Mouse (Mus musculus) heart, adult 8-10 months (tissue): Measurements from ENCODE around the gene Pced1a. TPM values are rescaled to one million over a fixed set of nuclear protein-coding genes. Genes with fewer than 3 reads are reported as not detected.
A peak's percentile ranks its signal among the peaks of the same experiment; 100 is the strongest.

Source experiments
- DNase-seq: peaks from one replicate; pipeline ENCODE4 v3.0.0; 2022; ENCODE audit warnings: low spot score
- total RNA-seq, 4 experiments: library from RNA; stranded (reverse); gene quantifications; 2 replicates each; pipeline ENCODE4 v1.2.4; 2022

Pced1a gene
- total RNA-seq, 4 experiments from 2014 or later: 6.1 to 7.2 (median 6.5) TPM

DNA sequence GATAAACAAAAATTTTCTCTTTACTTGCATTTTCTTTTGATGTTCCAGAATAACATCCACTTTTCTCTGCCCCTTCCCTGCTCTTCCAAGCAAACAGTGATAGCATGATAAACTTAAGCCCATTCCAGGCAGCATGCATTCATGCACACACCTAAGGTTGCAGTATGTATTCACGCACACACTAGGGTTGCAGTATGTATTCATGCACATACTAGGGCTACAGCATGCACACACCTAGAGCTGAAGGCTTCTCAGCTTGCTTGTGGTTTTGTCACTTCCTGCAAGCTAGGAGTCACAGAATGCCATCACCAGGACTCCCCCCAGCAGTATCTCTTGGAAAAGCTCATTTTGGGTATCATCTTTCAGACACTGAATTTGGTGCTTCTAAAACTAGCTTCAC, 12.3 kb upstream of the Pced1a start:
- no peak for DNase-seq

DNA sequence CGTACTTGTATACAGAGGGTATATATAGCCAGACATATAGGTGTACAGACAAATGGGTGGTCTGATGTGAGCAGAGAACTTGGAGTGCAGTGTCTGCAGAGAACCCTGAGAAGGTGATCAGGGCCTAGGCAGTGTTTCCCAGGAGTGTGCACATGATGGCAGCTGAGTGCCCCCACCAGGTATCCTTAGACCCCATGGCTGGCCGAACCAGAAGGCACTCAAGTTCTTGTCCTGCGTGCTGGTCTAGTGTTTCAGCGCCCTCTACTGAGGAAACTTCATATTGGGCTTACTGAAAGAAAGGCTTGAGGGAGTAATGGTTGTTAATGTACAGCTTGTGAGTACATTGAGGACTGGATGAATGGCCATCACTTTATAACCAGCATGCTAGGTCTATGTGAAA, 8.7 kb upstream of the Pced1a start:
- peak; percentile 55 for DNase-seq

DNA sequence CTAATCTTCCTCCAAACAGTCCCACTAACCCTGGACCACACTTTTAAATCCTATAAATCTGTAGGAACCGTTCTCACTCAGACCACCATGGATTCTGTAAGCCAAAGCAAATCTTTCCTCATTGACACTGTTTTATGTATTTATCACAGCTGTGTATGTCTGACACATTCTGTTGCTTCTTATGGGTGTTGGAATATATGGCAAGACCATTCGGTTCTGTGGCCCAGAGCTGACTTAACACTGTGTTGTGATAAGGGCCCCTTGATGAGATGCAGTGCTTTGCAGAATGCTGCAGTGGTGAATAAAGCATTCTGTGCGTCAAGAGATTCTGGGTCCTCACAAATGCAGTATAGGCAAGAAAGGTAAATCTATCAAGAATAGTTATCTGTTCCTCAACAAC, 7.7 kb upstream of the Pced1a start:
- no peak for DNase-seq

DNA sequence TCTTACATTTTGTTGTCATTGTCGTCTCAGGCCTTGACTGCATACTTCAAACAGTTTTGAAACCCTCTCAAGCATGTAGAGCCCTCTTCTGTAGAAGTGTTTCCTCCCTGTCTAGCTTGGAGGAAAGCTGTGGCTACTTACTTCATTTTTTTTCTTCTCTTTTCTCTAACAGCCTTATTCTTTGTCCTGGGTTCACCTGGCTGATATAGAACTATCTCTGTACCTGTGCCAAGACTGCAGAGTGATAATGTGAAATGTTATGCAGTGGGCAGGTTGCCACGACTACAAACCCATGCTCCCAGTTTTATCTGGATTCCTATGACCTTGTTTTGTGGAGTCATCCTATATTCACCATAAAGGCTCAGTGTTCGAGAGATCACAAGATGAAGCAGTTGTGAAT, 6.0 kb upstream of the Pced1a start:
- no peak for DNase-seq

DNA sequence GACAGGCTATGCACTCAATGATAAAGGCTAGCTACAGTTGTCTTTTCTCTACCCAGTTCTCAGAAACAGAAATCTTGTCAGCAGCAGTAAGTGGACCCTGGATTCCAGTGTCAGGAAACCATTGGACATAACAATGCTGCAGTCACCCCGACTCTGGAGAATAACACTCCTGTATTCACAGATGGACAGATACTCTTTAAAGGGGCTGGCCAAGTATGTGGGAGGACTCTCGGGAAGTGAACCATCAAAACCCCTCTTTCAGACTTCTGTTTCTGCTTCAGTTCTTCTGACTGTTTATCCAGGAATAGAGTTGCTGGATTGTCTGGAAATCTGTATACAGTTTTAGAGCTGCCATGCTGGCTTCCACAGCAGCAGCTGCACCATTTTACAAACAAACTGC, 5.3 kb upstream of the Pced1a start:
- DNase-seq: no peak

DNA sequence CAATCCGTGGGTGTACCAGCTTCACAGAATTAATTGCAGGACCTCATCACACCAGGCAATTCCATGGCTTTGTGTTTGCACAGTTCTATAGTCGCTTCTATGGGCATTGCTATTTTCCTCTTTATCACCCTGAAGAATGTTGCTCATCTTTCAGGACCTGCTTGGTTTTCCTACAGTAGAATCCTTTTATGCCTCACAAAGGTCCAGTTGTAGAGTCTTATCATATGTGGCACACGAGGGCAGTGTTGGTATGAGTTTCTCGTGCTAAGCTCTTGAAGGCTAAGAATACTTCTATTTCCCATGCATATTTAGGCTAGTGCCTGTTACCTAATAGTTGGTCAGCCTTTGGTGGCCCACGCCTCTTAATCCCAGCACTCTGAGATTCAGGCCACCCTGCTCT, 611 bp upstream of the Pced1a start:
- no peak for DNase-seq

DNA sequence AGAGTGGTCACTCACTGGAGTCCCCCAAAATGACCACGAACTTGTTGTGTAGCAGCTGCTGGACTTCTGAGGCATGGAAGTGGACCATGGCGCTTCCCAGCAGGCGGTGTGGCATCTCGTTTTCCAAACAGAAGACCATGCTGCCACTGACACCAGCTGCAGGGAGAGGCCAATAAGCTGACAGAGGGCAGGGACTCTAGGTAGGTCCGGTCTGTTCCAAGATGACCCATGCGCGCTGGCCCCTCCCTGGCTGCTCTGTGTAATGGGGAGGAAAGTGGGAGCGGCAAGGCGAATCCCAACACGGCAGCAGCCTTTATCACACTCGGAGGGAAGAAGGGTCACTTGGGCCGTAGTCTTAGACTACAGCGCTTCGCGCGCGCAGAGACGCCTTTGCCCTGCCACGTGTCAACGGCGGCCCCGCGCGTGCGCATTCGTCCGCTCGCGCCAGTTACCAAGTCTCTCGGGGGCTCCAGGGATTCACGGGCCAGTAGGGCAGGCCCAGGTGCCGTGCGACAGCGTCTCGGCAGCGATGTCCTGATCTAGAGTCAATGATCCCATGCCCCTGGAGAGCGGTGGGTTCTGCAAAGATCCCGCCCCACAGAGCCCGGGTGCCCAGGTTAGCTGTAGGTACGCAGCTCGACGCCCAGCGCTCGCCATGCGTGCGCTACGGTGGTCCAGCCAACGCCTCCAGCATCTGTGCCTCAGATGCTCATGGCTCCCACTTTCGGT, 940 bp downstream of the Pced1a start:
- DNase-seq: peak; percentile 68

DNA sequence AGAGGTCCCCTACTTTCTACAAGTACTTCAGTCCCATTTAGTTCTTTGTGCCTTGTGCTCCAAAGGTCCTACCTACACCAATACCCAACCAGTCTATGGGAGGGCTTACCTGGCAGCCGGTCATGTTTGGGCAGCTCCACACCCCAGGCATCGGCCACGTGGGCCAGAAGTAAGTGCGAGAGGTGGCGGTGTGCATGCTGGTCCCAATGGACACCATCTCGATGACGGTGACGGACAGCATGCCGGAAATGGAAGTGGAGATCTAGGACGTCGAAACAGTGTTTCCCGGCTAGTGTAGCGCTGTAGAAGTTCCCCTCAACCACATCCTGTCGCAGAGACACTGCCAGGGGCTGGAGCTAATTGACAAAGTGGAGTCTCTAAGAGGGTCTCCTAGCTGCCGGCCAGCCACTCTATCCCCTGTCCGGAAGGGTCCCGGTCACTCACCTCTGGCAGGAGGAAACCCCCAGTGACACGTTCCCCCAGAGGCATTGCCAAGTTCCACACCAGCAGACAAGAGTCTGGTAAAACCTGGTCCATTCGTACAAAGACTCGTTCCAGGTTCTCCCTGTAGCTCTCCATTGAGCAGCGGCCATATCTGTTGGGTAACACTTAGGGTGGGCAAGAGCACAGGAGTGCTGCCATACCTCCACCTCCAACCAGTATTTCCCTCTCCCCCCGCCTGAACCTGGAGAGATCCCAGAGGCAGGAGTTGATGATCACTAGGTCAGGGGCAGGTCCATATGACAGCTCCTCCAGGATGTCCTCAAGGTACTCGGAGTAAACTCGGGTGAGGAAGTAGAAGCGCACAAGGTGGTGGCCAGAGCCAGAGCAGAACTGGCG, 2.5 kb downstream of the Pced1a start:
- no peak for DNase-seq

DNA sequence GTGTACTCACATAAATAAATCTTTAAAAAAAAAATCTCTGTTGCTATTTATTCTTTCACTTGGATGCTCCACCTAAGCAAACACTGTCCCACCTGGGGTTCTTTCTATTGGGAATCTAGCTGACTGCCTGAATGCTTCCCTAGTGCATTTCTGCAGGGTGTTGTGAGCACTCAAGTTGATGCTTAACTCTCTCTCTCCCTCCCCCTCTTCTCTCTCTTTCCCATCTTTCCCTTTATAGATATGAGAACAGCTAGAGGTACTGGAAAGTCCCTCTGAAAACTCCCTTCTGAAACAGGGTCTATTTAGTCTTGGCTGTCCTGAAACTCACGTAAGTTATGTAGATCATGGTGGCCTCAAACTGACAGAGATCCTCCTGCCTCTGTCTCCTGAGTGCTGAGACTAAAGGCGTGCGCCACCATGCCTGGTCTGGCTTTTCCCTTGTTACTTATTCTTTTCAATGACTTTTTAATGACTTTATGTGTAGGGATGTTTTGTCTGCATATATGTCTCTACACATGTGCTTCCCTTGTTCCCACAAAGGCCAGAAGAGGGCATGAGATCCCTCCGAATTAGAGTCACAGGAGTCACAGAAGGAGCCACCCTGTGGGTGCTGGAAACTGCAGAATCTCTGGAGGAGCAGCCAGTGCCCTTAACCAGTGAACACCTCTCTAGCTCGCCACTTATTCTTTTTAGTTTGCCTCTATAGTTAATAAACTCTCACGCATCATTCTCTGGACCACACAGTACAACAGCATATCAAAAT, 10.2 kb downstream of the Pced1a start:
- no peak for DNase-seq

DNA sequence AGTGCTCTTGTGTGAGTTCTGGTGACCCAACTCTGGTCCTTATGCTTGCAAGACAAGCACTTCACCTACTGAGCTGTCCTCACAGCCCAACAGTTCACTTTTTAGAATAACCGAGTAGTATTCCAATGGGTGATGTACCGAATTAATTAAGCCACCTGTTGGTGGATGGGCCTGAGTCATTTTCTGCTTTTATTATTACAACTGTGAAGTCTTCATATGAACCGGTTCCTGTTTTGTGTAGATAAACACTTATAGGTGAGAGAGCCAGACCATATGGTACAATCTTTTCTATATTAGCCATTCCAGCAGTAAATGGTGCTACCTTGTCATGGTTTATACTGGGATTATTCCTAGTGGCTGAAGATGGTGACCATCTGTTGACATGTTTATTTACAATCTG, 11.7 kb downstream of the Pced1a start:
- DNase-seq: no peak

DNA sequence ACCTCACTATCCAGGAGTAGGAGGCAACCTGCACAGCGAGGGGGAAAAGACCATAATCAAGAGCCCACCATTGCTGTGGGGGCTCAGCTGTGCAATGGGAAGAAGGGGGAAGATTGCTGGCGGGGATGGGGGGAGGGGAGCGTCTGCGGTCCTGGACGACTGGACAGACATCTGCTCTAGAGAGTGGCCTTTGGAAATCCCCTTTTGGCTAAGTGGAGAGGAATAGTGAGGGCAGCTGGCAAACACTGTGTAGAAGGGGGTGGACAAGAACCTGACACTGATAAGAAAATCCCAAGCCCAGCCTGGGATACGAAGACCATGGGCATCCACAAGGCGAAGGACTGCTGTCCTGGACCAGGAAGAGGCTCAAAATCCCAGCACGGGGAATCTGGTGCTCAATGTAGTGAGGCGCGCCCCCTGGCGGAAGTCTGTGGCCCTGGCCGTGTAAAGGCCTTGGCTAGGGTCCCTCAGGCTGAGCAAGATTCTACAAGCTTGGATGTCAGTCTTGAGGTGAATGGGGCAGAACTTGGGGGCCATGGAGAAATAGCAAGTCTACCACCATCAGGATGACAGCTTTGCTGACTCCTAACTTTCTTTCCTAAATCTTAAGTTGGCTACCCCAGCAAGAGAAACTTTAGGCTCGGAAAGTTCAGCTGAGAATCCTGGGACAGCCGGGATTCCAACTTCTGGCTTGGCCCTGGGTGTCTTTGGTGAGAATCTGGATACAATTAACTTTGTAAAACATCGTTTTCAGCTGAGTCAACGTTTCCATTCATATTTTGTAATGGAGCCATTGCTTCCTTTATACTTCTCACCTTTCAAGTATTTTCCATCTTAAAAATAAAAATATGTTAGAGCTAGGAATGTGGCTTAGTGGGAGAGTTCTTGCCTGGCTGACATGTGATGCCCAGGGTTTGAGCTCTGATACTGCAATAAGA, 12.7 kb downstream of the Pced1a start:
- peak; percentile 81 for DNase-seq

DNA sequence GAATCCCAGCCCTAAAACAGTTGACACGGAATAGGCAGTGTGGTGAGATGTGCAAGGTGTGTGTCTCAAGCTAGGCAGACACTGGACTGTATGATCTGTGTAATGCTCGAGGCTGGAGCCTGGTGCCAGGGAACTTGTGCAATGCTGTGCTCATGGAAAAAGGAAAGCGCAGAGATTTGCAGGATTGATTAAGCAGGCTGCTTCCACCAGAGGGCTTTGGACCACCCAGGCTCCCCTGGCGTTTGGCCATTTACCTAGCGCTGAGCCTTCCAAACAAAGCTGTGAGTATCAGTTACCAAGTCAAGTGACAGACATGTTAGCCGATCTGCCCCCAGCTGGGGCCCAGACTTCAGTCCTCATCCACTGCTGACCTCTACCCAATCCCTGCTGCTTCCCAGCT, 16.3 kb downstream of the Pced1a start:
- no peak for DNase-seq

DNA sequence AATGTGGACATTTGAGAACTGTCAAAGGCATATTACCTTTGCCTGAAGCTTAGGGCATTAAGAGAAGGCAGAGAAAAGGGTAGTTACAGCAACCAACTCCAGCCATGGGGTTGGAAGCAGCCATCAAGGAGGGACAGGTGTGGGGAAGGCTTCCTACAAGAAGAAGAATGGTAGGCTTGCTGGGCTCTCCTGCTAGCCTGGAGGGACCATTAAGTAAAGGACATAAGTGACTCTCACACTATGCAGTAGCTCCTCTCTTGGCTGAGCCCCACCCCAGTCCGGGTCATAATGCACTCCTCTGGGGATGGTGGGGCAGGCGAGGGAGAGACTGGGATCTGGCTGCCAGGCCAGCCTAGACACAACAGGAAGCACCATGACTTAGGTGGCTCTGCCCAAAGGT, 18.3 kb downstream of the Pced1a start, which contains the start of gene Tmem239:
Tmem239 (plus strand) TSS at position 301 of the 400 bp plus-strand sequence.
- DNase-seq: no peak

DNA sequence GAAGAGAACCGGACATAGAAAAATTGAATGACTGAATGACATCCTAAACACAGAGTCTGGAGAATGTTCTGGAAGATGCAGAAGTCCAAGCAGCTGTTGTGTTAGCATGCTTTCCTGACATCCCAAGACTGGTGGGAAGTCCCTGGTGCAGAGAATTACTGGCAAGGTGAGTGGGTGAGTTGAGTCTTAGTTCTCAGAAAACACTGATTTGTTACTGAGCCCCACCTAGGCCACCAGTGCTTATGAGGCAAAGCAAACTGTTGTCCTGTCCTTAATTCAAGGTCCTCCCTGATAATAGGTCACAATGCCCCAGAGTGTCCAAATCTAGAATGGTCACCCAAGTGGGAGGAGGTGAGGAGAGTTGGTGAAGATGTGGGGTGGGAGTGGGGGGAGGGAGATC, 19.6 kb downstream of the Pced1a start, which contains the start of the genes Gm28372 and 1700020A23Rik:
Gm28372 (plus strand) TSS at position 301 of the 400 bp plus-strand sequence.
1700020A23Rik (plus strand) TSS at position 321 of the 400 bp plus-strand sequence.
- no peak for DNase-seq

DNA sequence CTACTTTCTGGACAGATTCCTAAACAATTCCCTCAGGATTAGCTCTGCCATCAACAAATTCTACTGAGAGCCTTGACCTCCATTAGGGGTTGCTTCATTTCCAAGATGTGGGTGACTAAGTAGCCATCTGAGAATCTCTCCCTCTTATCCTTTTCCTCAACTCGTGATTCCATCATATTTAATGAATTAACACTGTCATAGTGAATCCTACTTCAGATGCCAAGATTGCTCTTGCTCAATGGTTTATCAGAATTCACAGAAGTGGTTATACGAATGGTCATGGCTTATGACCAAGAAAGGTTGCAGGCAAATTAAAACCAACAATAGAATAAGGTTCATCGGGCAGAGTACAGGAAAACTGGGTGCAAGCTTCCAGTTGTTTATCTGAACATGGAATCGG, 22.6 kb downstream of the Pced1a start:
- no peak for DNase-seq

DNA sequence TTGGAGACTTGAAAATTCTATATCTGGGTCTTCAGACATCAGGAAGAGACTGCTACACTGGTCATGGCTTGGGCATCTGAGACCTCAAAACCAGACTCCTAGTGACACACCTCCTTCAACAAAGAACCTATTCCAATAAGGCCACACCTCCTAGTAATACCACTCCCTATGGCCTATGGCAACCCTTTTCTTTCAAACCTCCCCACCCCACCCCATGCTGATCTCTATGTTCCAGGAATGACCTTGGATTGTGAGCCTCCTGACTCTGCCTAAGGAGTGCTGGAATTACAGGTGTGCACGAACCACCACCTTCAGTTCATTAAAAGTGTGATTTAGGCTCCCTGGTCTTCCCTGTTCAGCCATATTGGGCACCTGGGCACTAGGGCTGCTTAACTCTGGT, 24.5 kb downstream of the Pced1a start:
- DNase-seq: no peak

DNA sequence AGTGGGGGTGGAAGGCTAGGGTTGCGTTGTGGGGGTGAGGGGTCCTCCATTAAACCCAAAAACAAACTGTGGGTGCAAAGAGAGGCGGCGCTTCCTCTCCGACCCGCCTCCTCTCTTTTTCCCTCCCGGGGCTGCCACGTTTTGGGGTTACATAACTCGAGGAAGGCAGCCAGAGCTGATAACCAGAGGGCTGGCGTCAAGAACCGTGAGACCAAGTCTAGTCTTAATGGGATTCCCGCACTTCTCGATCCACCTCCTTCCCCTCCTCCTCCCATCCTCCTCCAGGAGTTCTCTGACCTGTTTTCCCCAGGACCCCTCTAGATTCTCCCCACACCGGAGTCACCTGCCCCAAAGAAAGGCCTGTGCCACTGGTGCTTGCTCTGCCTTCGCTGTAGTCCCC, 26.4 kb downstream of the Pced1a start:
- peak; percentile 42 for DNase-seq

DNA sequence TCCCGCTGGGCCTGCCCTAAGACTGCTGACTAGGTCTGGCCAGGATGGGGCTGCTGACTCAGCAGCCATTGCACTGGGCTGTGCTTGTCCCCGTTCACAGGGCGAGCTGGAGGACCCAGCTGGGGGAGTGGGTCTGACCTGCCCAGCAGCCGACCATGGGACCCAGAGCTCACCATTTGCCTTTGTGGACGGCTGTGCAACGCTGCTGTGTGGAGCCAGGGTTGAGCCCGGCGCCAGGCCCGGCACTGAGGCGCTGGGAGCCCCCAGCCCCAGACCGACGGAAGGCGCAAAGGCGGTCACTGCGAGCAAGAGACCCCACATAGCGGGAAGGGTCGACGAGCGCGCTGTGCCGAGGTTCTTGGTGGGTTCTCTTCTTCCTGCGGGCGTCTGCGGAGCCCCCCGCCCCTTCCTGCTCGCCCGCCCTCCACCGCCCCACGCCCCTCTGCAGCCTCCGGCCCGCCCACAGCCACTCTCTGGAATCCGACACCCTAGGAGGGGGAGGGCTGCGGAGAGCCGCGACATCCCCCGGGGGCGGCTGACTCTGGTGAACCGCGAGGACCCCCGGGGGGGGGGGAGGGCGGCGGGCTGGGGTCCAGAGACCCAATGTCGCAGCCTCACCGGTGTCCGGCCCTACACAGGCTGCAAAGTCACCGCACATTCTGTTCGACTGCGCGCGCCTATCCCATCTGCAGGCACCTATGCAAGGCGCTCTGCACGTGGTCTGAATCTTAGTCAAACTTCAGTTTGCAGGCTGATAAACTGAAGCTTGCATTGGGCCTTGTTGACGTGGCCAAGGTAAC, 27.1 kb downstream of the Pced1a start, which contains the start of gene Cpxm1:
Cpxm1 (minus strand) TSS at position 389 of the 800 bp plus-strand sequence.
- DNase-seq: no peak

DNA sequence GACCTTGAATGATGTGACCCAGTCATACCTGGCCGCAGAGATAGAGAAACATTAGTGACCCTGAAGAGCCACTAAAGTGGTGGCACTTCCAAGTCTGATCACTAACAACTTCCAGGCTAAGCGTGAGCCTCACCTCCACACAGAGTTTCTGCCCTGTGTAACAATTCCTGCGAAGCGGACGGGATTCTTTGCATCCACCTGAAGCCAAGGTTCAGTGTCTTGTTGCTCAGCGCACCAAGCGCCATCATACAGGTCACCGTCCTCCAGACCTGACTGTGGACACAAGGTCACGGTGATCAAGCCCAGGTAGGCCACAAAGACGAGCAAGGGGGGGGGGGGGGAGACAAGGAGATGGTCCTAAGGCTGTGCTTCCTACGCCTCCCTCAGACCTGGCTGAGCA, 28.8 kb downstream of the Pced1a start:
- no peak for DNase-seq

DNA sequence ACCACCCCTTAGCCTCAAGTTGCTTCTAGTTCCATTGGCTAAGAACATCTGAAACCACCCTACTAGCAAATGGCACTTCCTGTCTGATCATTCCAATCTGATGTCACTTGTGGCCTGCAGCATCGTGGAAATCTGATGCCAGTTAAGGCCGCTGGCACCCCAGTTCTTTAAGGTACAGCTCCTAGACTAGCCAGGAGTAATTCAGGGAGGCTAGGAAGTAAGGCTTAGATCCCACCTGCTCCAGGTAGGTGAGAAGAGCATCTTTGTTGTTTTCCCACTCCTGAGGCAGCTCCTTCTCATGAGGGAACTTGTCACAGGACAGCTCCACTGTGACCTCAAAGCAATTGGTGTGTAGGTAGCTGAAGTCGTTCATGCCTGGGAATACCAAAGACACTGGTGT, 31.7 kb downstream of the Pced1a start:
- no peak for DNase-seq
